Comparison of ENCODE assay signal across 9 mouse cellular contexts in genomic region chr6:40071007-40071406, GRCm38 (mm10).
A peak's percentile ranks its signal among the peaks of the same experiment; 100 is the strongest.
DNase-seq lines count a peak whose midpoint lies in the region; ATAC-seq and TF ChIP-seq lines count a peak whose summit lies in the region.
"Had no signal": no experiment of that assay in that cellular context is flagged by ENCODE, and none has a peak within 500 bp of the region (broad histone marks: within the 10 kb centered on the region; RNA-seq: fewer than 3 reads in every experiment).

No protein-coding gene starts in this region.

- intact Hi-C loops in gastrocnemius, adult 2 months (cut with DNase I), result no loop called here

- no peaks in the 10 kb centered on the region for H3K9me3 ChIP-seq in neural tube, embryonic 13.5 days
- no peaks in the 10 kb centered on the region for H3K9me3 ChIP-seq in hindbrain, embryonic 15.5 days
- H3K9me3 ChIP-seq: liver, embryonic 15.5 days had no signal

- no peak overlapping the region for H3K27ac ChIP-seq in gastrocnemius, adult 2 months
- H3K27ac ChIP-seq in neural tube, embryonic 13.5 days (replicated peaks), result peak overlapping the region; percentile 49; the same call in 1 of the 2 replicates
- H3K27ac ChIP-seq in hindbrain, embryonic 15.5 days (replicated peaks), result 0 out of 2 replicates have a peak overlapping the region, but pooled peaks have one; percentile 14
- H3K27ac ChIP-seq: liver, embryonic 15.5 days had no signal

- no peak for ATAC-seq in neural tube, embryonic 13.5 days (ENCODE audit: low read depth)
- no peak for ATAC-seq in hindbrain, embryonic 15.5 days (ENCODE audit: low FRiP score, low read depth)
- no peak for ATAC-seq in CD4-positive, CD25-positive, alpha-beta regulatory T cell, adult 4 months

- H3K4me1 ChIP-seq in neural tube, embryonic 13.5 days (replicated peaks), result peaks cover 15% of the 10 kb centered on the region
- peaks cover 15% of the 10 kb centered on the region for H3K4me1 ChIP-seq in hindbrain, embryonic 15.5 days (replicated peaks)
- H3K4me1 ChIP-seq: liver, embryonic 15.5 days had no signal

- no peaks in the 10 kb centered on the region for H3K36me3 ChIP-seq in neural tube, embryonic 13.5 days
- no peaks in the 10 kb centered on the region for H3K36me3 ChIP-seq in hindbrain, embryonic 15.5 days
- H3K36me3 ChIP-seq: liver, embryonic 15.5 days had no signal

- H3K4me3 ChIP-seq in gastrocnemius, adult 2 months, result no peak overlapping the region
- no peak overlapping the region for H3K4me3 ChIP-seq in neural tube, embryonic 13.5 days
- H3K4me3 ChIP-seq in hindbrain, embryonic 15.5 days, result no peak overlapping the region
- H3K4me3 ChIP-seq: liver, embryonic 15.5 days had no signal

- TF ChIP-seq CTCF in gastrocnemius, adult 2 months (IDR thresholded peaks at IDR 0.05), result no peak

- 64% methylated on average over 3 of the region's 3 CpGs for WGBS in neural tube, embryonic 13.5 days
- 70% methylated on average over 3 of the region's 3 CpGs for WGBS in hindbrain, embryonic 15.5 days

- no peak overlapping the region for H3K9ac ChIP-seq in neural tube, embryonic 13.5 days
- H3K9ac ChIP-seq in hindbrain, embryonic 15.5 days, result no peak overlapping the region
- H3K9ac ChIP-seq: liver, embryonic 15.5 days had no signal

- peak; percentile 21 for DNase-seq in gastrocnemius, adult 2 months
- DNase-seq in gastrocnemius, postnatal 10 days, result no peak
- DNase-seq in neural tube, embryonic 10.5 days (ENCODE audit: extremely low spot score, low spot score), result no peak
- peak; percentile 49 to 73 for DNase-seq in right cerebral cortex, postnatal 10 days (ENCODE audit: low spot score in 2 of 2)
- no peak for DNase-seq in lung, postnatal 25 days (ENCODE audit: low spot score)

- H3K27me3 ChIP-seq in neural tube, embryonic 13.5 days, result no peaks in the 10 kb centered on the region
- H3K27me3 ChIP-seq in hindbrain, embryonic 15.5 days, result no peaks in the 10 kb centered on the region
- H3K27me3 ChIP-seq: liver, embryonic 15.5 days had no signal

- no peak overlapping the region for H3K4me2 ChIP-seq in neural tube, embryonic 13.5 days
- H3K4me2 ChIP-seq in hindbrain, embryonic 15.5 days, result no peak overlapping the region
- H3K4me2 ChIP-seq: liver, embryonic 15.5 days had no signal

Comparison
In these comparisons a context has a peak if more than half of its experiments do, and no peak if none do; other contexts are left out.
1. DNase-seq: peak in gastrocnemius, adult 2 months (single experiment) and right cerebral cortex, postnatal 10 days (2 of 2); none in gastrocnemius, postnatal 10 days (single experiment), neural tube, embryonic 10.5 days (single experiment) and lung, postnatal 25 days (single experiment).